8 mouse cellular contexts compared by ENCODE assay signal in the genomic region with DNA sequence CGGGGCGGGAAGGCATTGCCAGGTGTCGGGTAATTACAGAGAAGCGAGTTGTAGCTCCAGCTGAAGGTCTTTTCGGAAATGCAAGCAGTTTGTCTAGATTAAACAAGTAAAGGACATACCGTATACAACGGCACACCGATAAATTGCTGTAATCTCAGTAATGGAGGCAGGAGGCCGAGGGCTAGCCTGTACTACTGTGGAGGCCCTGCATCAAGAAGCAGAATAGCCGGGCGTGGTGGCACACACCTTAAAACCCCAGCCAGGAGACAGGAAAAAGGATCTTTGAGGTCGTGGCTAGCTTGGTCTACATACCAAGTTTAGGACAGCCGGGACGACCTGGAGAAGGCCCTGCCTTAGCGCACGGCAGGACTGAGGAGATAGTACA. TPM values are rescaled to one million over a fixed set of nuclear protein-coding genes. Genes with fewer than 3 reads are reported as not detected.
A peak's percentile ranks its signal among the peaks of the same experiment; 100 is the strongest.
DNase-seq lines count a peak whose midpoint lies in the region; ATAC-seq and TF ChIP-seq lines count a peak whose summit lies in the region.

No protein-coding gene starts in this region.

- TF ChIP-seq CTCF in G1E (IDR thresholded peaks at IDR 0.05; ENCODE audit: low read depth, low read length), result no peak
- no peak for TF ChIP-seq CTCF in heart, postnatal 0 days (IDR thresholded peaks at IDR 0.05; ENCODE audit: low read depth)

- H3K27me3 ChIP-seq in heart, embryonic 14.5 days (ENCODE audit: control insufficient read depth, insufficient read depth, low read length), result no peaks in the 10 kb centered on the region
- H3K27me3 ChIP-seq in G1E (ENCODE audit: insufficient read depth, low read length), result no peaks in the 10 kb centered on the region
- H3K27me3 ChIP-seq in heart, postnatal 0 days (ENCODE audit: control insufficient read depth, insufficient read depth, low read length), result no peaks in the 10 kb centered on the region
- no peaks in the 10 kb centered on the region for H3K27me3 ChIP-seq in midbrain, embryonic 11.5 days (ENCODE audit: control insufficient read depth, insufficient read depth, low read length)

- no peak for DNase-seq in heart, adult 8-10 months (ENCODE audit: low spot score)
- DNase-seq in G1E (ENCODE audit: low spot score), result no peak
- no peak for DNase-seq in heart, postnatal 0 days (ENCODE audit: low spot score)
- no peak for DNase-seq in midbrain, embryonic 11.5 days (ENCODE audit: low spot score, missing footprints)
- no peak for DNase-seq in right cerebral cortex, postnatal 14 days
- DNase-seq in adrenal gland, postnatal 36 days, result no peak
- no peak for DNase-seq in layer of hippocampus, adult 11-12 months (ENCODE audit: low spot score)

- peak overlapping the region; percentile 74 to 78 for H3K4me3 ChIP-seq in heart, embryonic 14.5 days (ENCODE audit: control insufficient read depth in 1 of 2, insufficient read depth in 1 of 2, low read depth in 1 of 2, low read length in 2 of 2)
- H3K4me3 ChIP-seq in G1E (ENCODE audit: low read depth, low read length), result peak overlapping the region; percentile 87
- peak overlapping the region; percentile 84 for H3K4me3 ChIP-seq in heart, postnatal 0 days (ENCODE audit: low read depth, low read length)
- H3K4me3 ChIP-seq in midbrain, embryonic 11.5 days (ENCODE audit: low read depth, low read length), result peak overlapping the region; percentile 77

- H3K36me3 ChIP-seq in heart, embryonic 14.5 days (ENCODE audit: control insufficient read depth, insufficient read depth, low read length), result peaks cover 36% of the 10 kb centered on the region
- peaks cover 41% of the 10 kb centered on the region for H3K36me3 ChIP-seq in G1E (replicated peaks)
- peaks cover 35% of the 10 kb centered on the region for H3K36me3 ChIP-seq in heart, postnatal 0 days (replicated peaks; ENCODE audit: control insufficient read depth, insufficient read depth, low read length)
- peaks cover 12% of the 10 kb centered on the region for H3K36me3 ChIP-seq in midbrain, embryonic 11.5 days (ENCODE audit: control insufficient read depth, insufficient read depth, low read length)

- TF ChIP-seq EP300 in heart, postnatal 0 days (IDR thresholded peaks at IDR 0.05; ENCODE audit: low read depth), result no peak

- no peaks in the 10 kb centered on the region for H3K9me3 ChIP-seq in heart, embryonic 14.5 days (ENCODE audit: control insufficient read depth, low read length)
- H3K9me3 ChIP-seq in G1E (replicated peaks), result no peaks in the 10 kb centered on the region
- H3K9me3 ChIP-seq in heart, postnatal 0 days (replicated peaks; ENCODE audit: control insufficient read depth, low read length), result no peaks in the 10 kb centered on the region
- H3K9me3 ChIP-seq in midbrain, embryonic 11.5 days (ENCODE audit: control insufficient read depth, low read length), result no peaks in the 10 kb centered on the region

- 13% methylated on average over 16 of the region's 16 CpGs for WGBS in heart, embryonic 14.5 days
- WGBS in heart, postnatal 0 days, result 11% methylated on average over 16 of the region's 16 CpGs
- WGBS in midbrain, embryonic 11.5 days, result 10% methylated on average over 16 of the region's 16 CpGs

- H3K27ac ChIP-seq in heart, embryonic 14.5 days (replicated peaks in 1 of 2; ENCODE audit: control insufficient read depth in 1 of 2, insufficient read depth in 1 of 2, low read depth in 2 of 2, low read length in 2 of 2), result peak overlapping the region; percentile 87 to 96
- H3K27ac ChIP-seq in heart, postnatal 0 days (ENCODE audit: low read depth), result peak overlapping the region; percentile 96
- H3K27ac ChIP-seq in midbrain, embryonic 11.5 days (ENCODE audit: low read depth, low read length), result peak overlapping the region; percentile 61; the same call in 1 of the 2 replicates

- H3K4me2 ChIP-seq in heart, embryonic 14.5 days (ENCODE audit: low read length), result peak overlapping the region; percentile 70
- H3K4me2 ChIP-seq in heart, postnatal 0 days (ENCODE audit: low read depth, low read length), result peak overlapping the region; percentile 91
- H3K4me2 ChIP-seq in midbrain, embryonic 11.5 days, result peak overlapping the region; percentile 89

- H3K9ac ChIP-seq in heart, embryonic 14.5 days (ENCODE audit: low read length), result peak overlapping the region; percentile 85
- peak overlapping the region; percentile 84 for H3K9ac ChIP-seq in heart, postnatal 0 days (replicated peaks; ENCODE audit: low read depth, low read length)
- H3K9ac ChIP-seq in midbrain, embryonic 11.5 days (ENCODE audit: low read length), result peak overlapping the region; percentile 84

- peaks cover 14 to 26% of the 10 kb centered on the region in 2 experiments for H3K4me1 ChIP-seq in heart, embryonic 14.5 days (ENCODE audit: control insufficient read depth in 2 of 2, insufficient read depth in 2 of 2, low read length in 2 of 2)
- peaks cover 54% of the 10 kb centered on the region for H3K4me1 ChIP-seq in G1E (ENCODE audit: insufficient read depth, low read depth, low read length)
- peaks cover 24% of the 10 kb centered on the region for H3K4me1 ChIP-seq in heart, postnatal 0 days (ENCODE audit: control insufficient read depth, insufficient read depth)
- peaks cover 12% of the 10 kb centered on the region for H3K4me1 ChIP-seq in midbrain, embryonic 11.5 days (ENCODE audit: control insufficient read depth, insufficient read depth, low read length)

- ATAC-seq in heart, embryonic 14.5 days (ENCODE audit: insufficient number of reproducible peaks, insufficient read depth, low FRiP score, low read depth), result no peak
- no peak for ATAC-seq in G1E (ENCODE audit: extremely low read depth, insufficient number of reproducible peaks, low FRiP score, poor library complexity, severe bottlenecking)
- ATAC-seq in heart, postnatal 0 days (ENCODE audit: insufficient read depth, low read depth), result no peak
- ATAC-seq in midbrain, embryonic 11.5 days (ENCODE audit: low FRiP score), result no peak; the same call in none of the 2 replicates

RNA-seq across cellular contexts. Expression of a gene that starts 0.5 kb away (rescaled TPM):
- 34.8 and 39.8 TPM in 2 replicates for polyA plus RNA-seq in heart, embryonic 14.5 days (2014; fragmentation: Nextera tagmentation; extraction: Ambion mirVana)
- total RNA-seq in heart, adult 8-10 months (2022), result 100 to 1,000 TPM in 3 of 4 experiments, 10 to 100 TPM in 1; 96.9 to 117 (median 106) TPM
- total RNA-seq in G1E (2014; fragmentation: Nextera tagmentation) (71.1 and 72.1 TPM in 2 replicates), G1E (2017) (30.0 and 33.7 TPM in 2 replicates)
- 211 and 218 TPM in 2 replicates for polyA plus RNA-seq in G1E (2012)
- total RNA-seq in heart, postnatal 0 days (2014; rRNA removed; ENCODE audit: low replicate concordance), result 62.5 and 82.9 TPM in 2 replicates
- 52.5 and 65.8 TPM in 2 replicates for polyA plus RNA-seq in heart, postnatal 0 days (2015; fragmentation: Nextera tagmentation; extraction: Ambion mirVana)
- polyA plus RNA-seq in midbrain, embryonic 11.5 days (2014; fragmentation: Nextera tagmentation; extraction: Ambion mirVana), result 35.5 and 38.3 TPM in 2 replicates
- 10 to 100 TPM; 61.7 to 64.5 TPM for total RNA-seq in adrenal gland, postnatal 36 days (2021)

RNA-seq across cellular contexts. Expression of a gene that starts 12.1 kb away (rescaled TPM):
- not detected in 2 replicates for polyA plus RNA-seq in heart, embryonic 14.5 days (2014; fragmentation: Nextera tagmentation; extraction: Ambion mirVana)
- not detected for total RNA-seq in heart, adult 8-10 months (2022)
- total RNA-seq in G1E (2014; fragmentation: Nextera tagmentation) (not detected in 2 replicates), G1E (2017) (not detected in 2 replicates)
- not detected in 2 replicates for polyA plus RNA-seq in G1E (2012)
- total RNA-seq in heart, postnatal 0 days (2014; rRNA removed; ENCODE audit: low replicate concordance), result not detected in 2 replicates
- polyA plus RNA-seq in heart, postnatal 0 days (2015; fragmentation: Nextera tagmentation; extraction: Ambion mirVana), result not detected in 2 replicates
- not detected in 2 replicates for polyA plus RNA-seq in midbrain, embryonic 11.5 days (2014; fragmentation: Nextera tagmentation; extraction: Ambion mirVana)
- not detected for total RNA-seq in adrenal gland, postnatal 36 days (2021)

RNA-seq across cellular contexts. Expression of a gene that starts 20.5 kb away (rescaled TPM):
- polyA plus RNA-seq in heart, embryonic 14.5 days (2014; fragmentation: Nextera tagmentation; extraction: Ambion mirVana), result 0.22 and 0.86 TPM in 2 replicates
- under 1 TPM; 0.22 to 0.65 (median 0.50) TPM for total RNA-seq in heart, adult 8-10 months (2022)
- total RNA-seq in G1E (2014; fragmentation: Nextera tagmentation), result not detected in 2 replicates
- total RNA-seq in G1E (2017), result under 0.01 and 0.05 TPM in 2 replicates
- polyA plus RNA-seq in G1E (2012), result not detected in 2 replicates
- total RNA-seq in heart, postnatal 0 days (2014; rRNA removed; ENCODE audit: low replicate concordance), result 0.95 and 2.5 TPM in 2 replicates
- 1.2 TPM in 2 replicates for polyA plus RNA-seq in heart, postnatal 0 days (2015; fragmentation: Nextera tagmentation; extraction: Ambion mirVana)
- 37.1 and 38.4 TPM in 2 replicates for polyA plus RNA-seq in midbrain, embryonic 11.5 days (2014; fragmentation: Nextera tagmentation; extraction: Ambion mirVana)
- total RNA-seq in adrenal gland, postnatal 36 days (2021), result 1 to 10 TPM; 1.0 to 1.6 TPM

RNA-seq across cellular contexts. Expression of a gene that starts 31.9 kb away (rescaled TPM):
- 2.3 and 3.9 TPM in 2 replicates for polyA plus RNA-seq in heart, embryonic 14.5 days (2014; fragmentation: Nextera tagmentation; extraction: Ambion mirVana)
- 1 to 10 TPM; 4.0 to 5.6 (median 5.5) TPM for total RNA-seq in heart, adult 8-10 months (2022)
- total RNA-seq in G1E (2014; fragmentation: Nextera tagmentation), result not detected in 2 replicates
- total RNA-seq in G1E (2017), result not detected in 2 replicates
- polyA plus RNA-seq in G1E (2012), result not detected in 2 replicates
- total RNA-seq in heart, postnatal 0 days (2014; rRNA removed; ENCODE audit: low replicate concordance), result 4.6 and 16.9 TPM in 2 replicates
- 5.0 TPM in 2 replicates for polyA plus RNA-seq in heart, postnatal 0 days (2015; fragmentation: Nextera tagmentation; extraction: Ambion mirVana)
- polyA plus RNA-seq in midbrain, embryonic 11.5 days (2014; fragmentation: Nextera tagmentation; extraction: Ambion mirVana), result 4.2 and 4.7 TPM in 2 replicates
- total RNA-seq in adrenal gland, postnatal 36 days (2021), result 10 to 100 TPM; 14.6 to 20.1 TPM
